9 mouse cellular contexts compared by ENCODE assay signal in genomic region chr13:29273693-29274221, GRCm38 (mm10).
A peak's percentile ranks its signal among the peaks of the same experiment; 100 is the strongest.
DNase-seq lines count a peak whose midpoint lies in the region; ATAC-seq and TF ChIP-seq lines count a peak whose summit lies in the region.
"Had no signal": no experiment of that assay in that cellular context is flagged by ENCODE, and none has a peak within 500 bp of the region (broad histone marks: within the 10 kb centered on the region; RNA-seq: fewer than 3 reads in every experiment).

No protein-coding gene starts in this region.

- H3K27me3 ChIP-seq in heart, embryonic 10.5 days (ENCODE audit: insufficient read depth, poor library complexity, severe bottlenecking), result no peaks in the 10 kb centered on the region
- H3K27me3 ChIP-seq in hindbrain, postnatal 0 days (ENCODE audit: insufficient read depth, low read length), result no peaks in the 10 kb centered on the region
- H3K27me3 ChIP-seq in midbrain, embryonic 16.5 days (ENCODE audit: control insufficient read depth, insufficient read depth, low read depth, low read length), result no peaks in the 10 kb centered on the region

- H3K4me3 ChIP-seq in heart, embryonic 10.5 days, result no peak overlapping the region
- no peak overlapping the region for H3K4me3 ChIP-seq in hindbrain, postnatal 0 days (ENCODE audit: low read length)
- no peak overlapping the region for H3K4me3 ChIP-seq in midbrain, embryonic 16.5 days (ENCODE audit: low read depth, low read length)

- 0 out of 2 replicates have a peak overlapping the region, but pooled peaks have one; percentile 11 for H3K4me2 ChIP-seq in hindbrain, postnatal 0 days (ENCODE audit: low read depth, low read length)
- H3K4me2 ChIP-seq in midbrain, embryonic 16.5 days (ENCODE audit: low read length), result no peak overlapping the region

- peaks cover 12% of the 10 kb centered on the region for H3K4me1 ChIP-seq in heart, embryonic 10.5 days
- H3K4me1 ChIP-seq in hindbrain, postnatal 0 days (ENCODE audit: insufficient read depth, low read length), result peaks cover 12% of the 10 kb centered on the region; the same call in 1 of the 2 replicates
- H3K4me1 ChIP-seq in midbrain, embryonic 16.5 days (ENCODE audit: control insufficient read depth, insufficient read depth, low read length), result peaks cover 11% of the 10 kb centered on the region

- H3K9ac ChIP-seq in hindbrain, postnatal 0 days (replicated peaks; ENCODE audit: low read length), result no peak overlapping the region
- H3K9ac ChIP-seq in midbrain, embryonic 16.5 days (ENCODE audit: low read depth, low read length), result no peak overlapping the region

- peak; percentile 71 for ATAC-seq in hindbrain, postnatal 0 days
- peak; percentile 69 for ATAC-seq in midbrain, embryonic 16.5 days

- peak overlapping the region; percentile 52; the same call in 1 of the 2 replicates for H3K27ac ChIP-seq in heart, embryonic 10.5 days
- H3K27ac ChIP-seq in hindbrain, postnatal 0 days, result peak overlapping the region; percentile 46
- H3K27ac ChIP-seq in midbrain, embryonic 16.5 days (ENCODE audit: low read length), result peak overlapping the region; percentile 31
- H3K27ac ChIP-seq: macrophage had no signal

- no peak for DNase-seq in heart, embryonic 10.5 days (ENCODE audit: low spot score)
- no peak for DNase-seq in heart, postnatal 36 days
- peak; percentile 55 for DNase-seq in cerebellum, adult 9-10 months
- peak; percentile 53 for DNase-seq in hindbrain, postnatal 0 days (ENCODE audit: low spot score)
- DNase-seq in kidney, adult 8-10 months, result no peak
- DNase-seq in kidney, postnatal 25 days, result no peak
- no peak for DNase-seq in spleen, postnatal 36 days (ENCODE audit: low spot score in 2 of 2)

- WGBS in heart, embryonic 10.5 days, result 26% methylated on average over 4 of the region's 4 CpGs
- WGBS in hindbrain, postnatal 0 days, result 30% methylated on average over 4 of the region's 4 CpGs
- WGBS in midbrain, embryonic 16.5 days, result 19% methylated on average over 4 of the region's 4 CpGs

- no peaks in the 10 kb centered on the region for H3K9me3 ChIP-seq in heart, embryonic 10.5 days
- H3K9me3 ChIP-seq in hindbrain, postnatal 0 days (ENCODE audit: low read length), result no peaks in the 10 kb centered on the region
- H3K9me3 ChIP-seq in midbrain, embryonic 16.5 days (replicated peaks; ENCODE audit: control insufficient read depth, low read length, poor library complexity, severe bottlenecking), result no peaks in the 10 kb centered on the region

- H3K36me3 ChIP-seq in heart, embryonic 10.5 days, result no peaks in the 10 kb centered on the region
- H3K36me3 ChIP-seq in hindbrain, postnatal 0 days (ENCODE audit: insufficient read depth, low read length), result no peaks in the 10 kb centered on the region
- H3K36me3 ChIP-seq in midbrain, embryonic 16.5 days (ENCODE audit: control insufficient read depth, insufficient read depth, low read length), result no peaks in the 10 kb centered on the region

- TF ChIP-seq CTCF in hindbrain, postnatal 0 days (IDR thresholded peaks at IDR 0.05; ENCODE audit: low read depth), result no peak

- intact Hi-C loops in heart, postnatal 36 days (cut with DNase I), result no loop called here

Comparison
In these comparisons a context has a peak if more than half of its experiments do, and no peak if none do; other contexts are left out.
1. DNase-seq: peak in cerebellum, adult 9-10 months (single experiment) and hindbrain, postnatal 0 days (single experiment); none in heart, embryonic 10.5 days (single experiment), heart, postnatal 36 days (0 of 2), kidney, adult 8-10 months (0 of 2), kidney, postnatal 25 days (0 of 2) and spleen, postnatal 36 days (0 of 2).
2. Peak in every context shown above with its lines, with median percentiles within 50 percentile points of each other: H3K27ac ChIP-seq.